Mouse (Mus musculus) adrenal gland, adult 2 months (tissue): ENCODE data around the gene Crabp2. TPM values are rescaled to one million over a fixed set of nuclear protein-coding genes. Genes with fewer than 3 reads are reported as not detected.

Experiments used
- DNase-seq: peaks from one replicate; pipeline ENCODE4 v3.0.0; 2021
- polyA plus RNA-seq: library from polyadenylated mRNA; depleted of rRNA; stranded (reverse); fragments of >200 nt; gene quantifications from 2 replicates; pipeline ENCODE4 v1.2.3, GENCODE M21; 2012
- total RNA-seq, 2 experiments: library from RNA; stranded (reverse); gene quantifications; 2 replicates each; pipeline ENCODE4 v1.2.3; 2021

The Crabp2 gene
- total and polyA plus RNA-seq, 3 experiments = 0.52 to 0.72 TPM; not detected in 1

- DNase-seq = no peak
These were observed 10.0 kb downstream of the Crabp2 start for GRCm38 (mm10) chr3:87958476-87958875.

DNA sequence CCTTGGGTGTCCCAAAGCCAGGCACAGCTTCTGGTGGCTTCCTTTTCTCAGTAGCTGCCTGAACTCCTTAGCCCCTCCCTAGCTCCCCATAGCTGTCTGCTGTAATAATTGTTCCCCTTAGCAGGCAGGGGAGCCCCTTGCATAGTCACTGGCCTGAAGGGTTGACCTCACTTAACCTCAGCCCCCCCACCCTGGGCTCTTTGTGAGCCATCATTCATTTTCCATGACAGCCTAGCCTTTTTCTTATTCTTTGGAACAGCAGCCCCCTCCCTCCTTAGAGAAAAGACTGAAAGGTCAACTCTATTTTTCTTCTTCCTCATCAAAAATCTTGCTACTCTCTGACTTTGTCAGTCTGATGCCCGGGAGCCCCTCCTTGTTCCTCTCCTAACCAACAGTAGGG is 10.5 kb downstream of the Crabp2 start:
- no peak for DNase-seq

DNA sequence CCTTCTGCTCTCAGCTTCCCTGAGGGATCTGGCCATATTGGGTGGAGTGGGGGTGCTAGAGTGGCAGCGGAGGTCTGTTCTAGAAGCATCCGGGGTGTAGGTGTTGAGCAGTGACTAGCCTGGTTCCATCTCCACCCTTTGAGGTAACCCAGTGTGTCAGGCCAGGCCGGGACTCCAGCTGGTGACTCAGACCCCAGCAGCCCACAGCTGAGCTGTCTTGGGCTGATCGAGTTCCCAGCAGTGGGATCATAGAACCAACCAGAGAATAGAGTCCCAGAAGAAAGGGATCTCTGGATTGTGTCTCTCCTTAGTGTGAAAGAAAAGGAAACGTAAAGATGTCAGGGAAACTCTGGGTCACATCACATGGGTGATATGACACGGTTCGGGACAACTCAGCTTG is 10.9 kb downstream of the Crabp2 start:
- DNase-seq = no peak

- DNase-seq = no peak
These were observed 11.7 kb downstream of the Crabp2 start for GRCm38 (mm10) chr3:87960191-87960585.

DNA sequence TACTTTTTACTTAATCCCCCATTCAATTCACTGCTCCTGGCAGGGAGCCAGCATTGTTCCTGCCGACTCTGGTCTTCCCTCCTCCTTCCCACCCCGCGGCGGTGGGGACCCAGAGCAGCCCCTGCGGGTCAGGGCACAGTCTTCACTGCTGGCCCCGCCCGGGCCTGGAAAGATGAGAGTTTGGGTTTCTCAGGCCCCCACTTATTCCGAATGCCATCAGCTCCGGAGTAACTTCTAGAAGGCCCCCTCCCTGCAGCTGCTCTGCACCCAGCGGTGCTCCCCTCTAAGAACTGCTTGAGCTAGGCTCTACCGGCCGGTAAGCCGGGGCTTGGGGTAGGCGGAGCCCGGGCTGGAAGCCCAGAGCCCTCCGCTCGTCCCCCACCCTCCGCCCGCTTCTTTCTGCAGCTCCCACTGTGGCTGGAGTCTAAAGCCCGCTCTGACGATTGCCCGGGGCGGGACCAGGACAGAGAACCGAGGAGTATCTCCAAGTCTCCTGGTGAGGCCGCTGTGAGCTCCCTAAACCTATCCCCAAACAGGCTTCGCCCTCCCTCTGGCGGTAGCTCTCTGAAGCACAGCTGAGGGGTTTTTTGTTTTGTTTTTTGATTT is 12.2 kb downstream of the Crabp2 start:
- DNase-seq = peak; percentile 91

- peak; percentile 61 for DNase-seq
These were observed 21.9 kb downstream of the Crabp2 start for GRCm38 (mm10) chr3:87970184-87970938.

DNA sequence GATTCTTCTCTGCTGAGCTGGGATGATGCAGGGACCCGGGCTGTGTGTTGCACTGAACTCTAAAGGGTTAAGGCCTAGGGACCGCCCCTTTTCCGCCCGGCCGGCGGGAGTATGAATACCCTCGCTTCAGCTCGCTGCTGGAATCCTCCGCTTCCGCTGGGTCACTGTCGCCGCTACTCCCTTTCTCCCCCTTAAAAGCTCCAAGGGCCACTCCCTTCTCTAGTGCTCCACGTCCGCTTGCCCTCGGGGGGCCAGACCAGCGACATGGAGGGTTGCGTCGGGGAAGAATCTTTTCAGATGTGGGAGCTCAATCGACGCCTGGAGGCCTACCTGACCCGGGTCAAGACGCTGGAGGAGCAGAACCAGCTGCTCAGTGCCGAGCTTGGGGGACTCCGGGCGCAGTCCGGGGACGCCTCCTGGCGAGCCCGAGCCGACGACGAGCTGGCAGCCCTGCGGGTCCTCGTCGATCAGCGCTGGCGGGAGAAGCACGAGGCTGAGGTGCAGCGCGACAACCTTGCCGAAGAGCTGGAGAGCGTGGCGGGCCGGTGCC is 22.5 kb downstream of the Crabp2 start, which contains the start of gene Nes:
Gene Nes, plus strand, starts transcription at position 140 of the 550 bp plus-strand sequence.
- DNase-seq = peak; percentile 65

DNA sequence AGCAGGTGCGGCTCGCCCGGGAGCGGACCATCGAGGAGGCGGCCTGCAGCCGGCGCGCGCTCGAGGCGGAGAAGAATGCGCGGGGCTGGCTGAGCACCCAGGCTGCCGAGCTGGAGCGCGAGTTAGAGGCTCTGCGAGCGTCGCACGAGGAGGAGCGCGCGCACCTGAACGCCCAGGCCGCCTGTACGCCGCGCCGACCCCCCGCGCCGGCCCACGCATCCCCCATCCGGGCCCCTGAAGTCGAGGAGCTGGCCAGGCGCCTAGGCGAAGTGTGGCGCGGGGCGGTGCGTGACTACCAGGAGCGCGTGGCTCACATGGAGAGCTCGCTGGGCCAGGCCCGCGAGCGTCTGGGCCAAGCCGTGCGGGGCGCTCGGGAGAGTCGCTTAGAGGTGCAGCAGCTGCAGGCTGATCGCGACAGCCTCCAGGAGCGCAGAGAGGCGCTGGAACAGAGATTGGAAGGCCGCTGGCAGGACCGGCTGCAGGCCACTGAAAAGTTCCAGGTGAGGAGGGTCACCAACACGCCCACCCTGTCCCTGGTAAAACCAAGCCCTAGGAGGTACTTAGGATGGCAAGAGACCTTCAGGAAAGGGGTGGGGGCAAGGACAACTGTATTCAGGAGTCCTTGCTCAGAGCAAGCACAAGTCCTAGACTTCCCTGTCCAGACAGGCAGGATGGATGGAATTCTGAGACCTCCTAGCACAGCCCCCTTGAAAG is 23.2 kb downstream of the Crabp2 start:
- DNase-seq = no peak

DNA sequence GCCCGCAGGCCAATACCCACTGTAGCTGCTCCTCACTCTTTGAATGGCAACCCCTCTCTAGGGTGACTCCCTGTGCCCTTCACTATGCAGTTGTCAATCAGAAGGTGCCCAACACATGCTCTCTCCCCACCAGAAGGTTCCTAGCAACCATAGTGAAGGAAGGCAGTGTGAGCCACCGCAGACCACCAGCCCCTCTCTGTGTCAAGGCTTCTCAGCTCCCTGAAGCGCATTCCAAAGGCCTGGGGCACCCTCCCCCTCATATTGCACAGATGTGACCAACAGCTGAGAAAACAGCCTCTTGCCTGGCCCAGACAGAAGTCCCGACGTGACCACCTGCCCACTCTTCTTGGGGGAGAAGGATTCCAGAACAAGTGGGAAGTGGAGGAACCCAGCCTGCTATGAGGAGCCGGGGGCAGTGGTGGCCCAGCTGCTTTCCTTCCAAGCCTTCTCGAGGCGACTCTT is 23.8 kb downstream of the Crabp2 start:
- DNase-seq = no peak

DNA sequence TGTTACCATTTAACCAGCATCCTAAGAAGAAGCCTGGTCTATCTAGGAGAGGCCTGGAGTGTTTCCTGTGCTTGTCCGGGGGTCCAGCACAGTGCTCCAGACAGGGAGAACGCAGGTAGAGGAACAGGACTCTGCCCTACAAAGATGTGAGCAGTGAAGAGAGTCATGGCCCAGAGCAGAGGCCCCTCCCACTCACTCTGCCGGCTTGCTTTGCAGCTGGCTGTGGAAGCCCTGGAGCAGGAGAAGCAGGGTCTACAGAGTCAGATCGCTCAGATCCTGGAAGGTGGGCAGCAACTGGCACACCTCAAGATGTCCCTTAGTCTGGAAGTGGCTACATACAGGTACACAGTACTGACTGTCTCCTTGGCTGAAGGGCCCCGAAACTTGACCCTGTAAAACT is 24.3 kb downstream of the Crabp2 start:
- no peak for DNase-seq

DNA sequence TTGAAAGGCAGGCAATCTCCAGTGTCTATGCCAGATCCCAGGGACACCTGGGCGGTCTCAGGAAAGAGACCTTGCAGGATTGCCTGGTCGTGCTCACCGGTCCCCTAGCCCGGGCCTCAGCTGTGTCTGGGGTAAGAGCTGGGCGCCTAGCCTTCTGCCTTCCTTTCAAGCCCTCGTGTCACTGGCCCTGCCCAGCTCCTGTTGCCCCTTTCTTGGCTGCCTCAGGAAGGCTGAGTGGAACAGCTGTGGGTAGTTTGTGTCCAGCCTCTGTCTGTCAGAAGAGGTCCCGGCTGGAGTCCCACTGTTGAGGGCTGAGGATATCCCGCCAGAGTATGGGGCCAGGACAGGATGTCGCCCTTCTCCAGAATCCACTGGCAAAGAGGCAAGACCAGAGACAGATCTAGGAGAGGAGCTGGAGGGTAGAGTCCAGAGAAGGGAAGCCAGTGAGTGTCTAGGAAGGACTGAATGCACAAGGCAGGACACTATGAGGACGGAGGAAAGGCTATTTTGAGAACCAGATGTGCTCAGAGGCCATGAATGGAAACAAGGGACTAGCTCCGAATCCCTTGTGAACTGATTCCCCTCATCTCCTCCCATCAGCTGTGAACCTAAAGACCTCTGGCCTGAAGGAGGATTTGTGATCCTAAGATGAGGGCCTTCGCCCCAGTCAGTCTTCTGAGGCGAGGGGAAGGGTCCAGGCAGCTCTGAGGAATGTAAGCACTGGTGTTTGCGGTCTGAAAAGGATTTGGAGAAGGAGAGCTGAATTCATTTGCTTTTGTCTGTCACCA is 25.3 kb downstream of the Crabp2 start:
- DNase-seq = no peak

DNA sequence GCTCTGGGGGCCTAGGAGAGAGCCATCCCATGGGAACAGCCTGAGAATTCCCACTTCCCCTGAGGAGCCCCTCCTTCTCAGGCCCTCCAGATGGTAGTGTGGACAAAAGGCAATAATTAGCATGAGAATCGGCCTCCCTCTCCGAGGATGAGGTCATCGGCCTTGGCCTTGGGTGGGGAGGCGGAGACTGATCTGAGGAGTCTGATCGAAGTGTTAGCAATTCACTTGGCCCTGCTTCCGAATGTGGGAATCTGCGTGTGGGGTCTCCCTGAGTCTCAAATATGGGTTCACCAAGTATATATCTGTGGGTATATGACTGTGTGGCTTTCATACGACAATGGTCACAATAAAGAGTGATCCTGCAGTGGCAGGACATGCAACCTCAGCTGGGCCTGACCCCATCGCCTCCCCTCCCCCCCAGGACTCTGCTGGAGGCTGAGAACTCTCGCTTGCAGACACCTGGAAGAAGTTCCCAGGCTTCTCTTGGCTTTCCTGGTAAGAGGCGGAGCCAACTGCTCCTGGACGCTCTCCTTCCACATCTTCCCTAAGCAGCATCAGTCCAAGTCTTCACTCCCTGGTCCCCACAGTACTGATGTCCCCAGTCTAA is 26.0 kb downstream of the Crabp2 start:
- peak; percentile 79 for DNase-seq

DNA sequence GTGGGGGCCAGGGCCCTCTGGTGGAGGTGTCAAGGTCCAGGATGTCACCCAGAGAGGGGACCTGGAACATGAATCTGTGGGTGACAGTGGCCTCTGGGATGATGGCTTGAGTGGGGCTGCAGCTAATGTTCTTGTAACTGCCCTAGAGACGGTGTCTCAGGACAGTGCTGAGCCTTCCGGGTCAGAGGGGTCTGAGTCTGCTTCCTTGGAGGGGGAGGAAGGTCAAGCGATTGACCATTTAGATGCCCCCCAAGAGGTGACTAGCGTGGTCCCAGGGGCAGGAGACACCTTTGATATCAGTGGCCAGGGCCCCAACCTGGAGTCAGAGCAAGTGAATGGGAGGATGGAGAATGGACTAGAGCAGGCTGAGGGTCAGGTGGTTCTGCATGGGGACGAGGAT is 31.0 kb downstream of the Crabp2 start:
- no peak for DNase-seq

GRCm38 (mm10) chr3:87980085-87980484 is 31.6 kb downstream of the Crabp2 start:
- DNase-seq = no peak

DNA sequence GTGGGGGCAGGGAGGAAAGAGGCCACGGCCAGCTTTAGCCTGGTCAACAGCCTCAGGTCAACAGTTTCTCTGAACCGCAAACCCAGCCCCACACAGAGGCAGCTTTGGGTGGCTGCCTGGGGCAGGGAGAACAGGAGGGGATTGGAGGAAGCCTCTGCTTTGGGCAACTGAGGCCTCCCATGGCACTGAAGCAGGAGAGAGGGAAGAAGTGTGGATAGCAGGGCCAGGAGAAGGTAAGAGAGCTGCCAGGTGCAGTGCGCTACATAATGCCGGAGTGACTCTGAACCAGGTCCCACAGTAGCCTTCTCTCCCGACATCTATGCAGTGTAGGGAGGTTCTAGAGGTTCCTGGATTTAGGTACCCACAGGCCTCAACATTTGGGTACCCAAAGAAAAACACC is 32.3 kb downstream of the Crabp2 start:
- no peak for DNase-seq

- no peak for DNase-seq
These were observed 32.8 kb downstream of the Crabp2 start for GRCm38 (mm10) chr3:87981214-87981760.

DNA sequence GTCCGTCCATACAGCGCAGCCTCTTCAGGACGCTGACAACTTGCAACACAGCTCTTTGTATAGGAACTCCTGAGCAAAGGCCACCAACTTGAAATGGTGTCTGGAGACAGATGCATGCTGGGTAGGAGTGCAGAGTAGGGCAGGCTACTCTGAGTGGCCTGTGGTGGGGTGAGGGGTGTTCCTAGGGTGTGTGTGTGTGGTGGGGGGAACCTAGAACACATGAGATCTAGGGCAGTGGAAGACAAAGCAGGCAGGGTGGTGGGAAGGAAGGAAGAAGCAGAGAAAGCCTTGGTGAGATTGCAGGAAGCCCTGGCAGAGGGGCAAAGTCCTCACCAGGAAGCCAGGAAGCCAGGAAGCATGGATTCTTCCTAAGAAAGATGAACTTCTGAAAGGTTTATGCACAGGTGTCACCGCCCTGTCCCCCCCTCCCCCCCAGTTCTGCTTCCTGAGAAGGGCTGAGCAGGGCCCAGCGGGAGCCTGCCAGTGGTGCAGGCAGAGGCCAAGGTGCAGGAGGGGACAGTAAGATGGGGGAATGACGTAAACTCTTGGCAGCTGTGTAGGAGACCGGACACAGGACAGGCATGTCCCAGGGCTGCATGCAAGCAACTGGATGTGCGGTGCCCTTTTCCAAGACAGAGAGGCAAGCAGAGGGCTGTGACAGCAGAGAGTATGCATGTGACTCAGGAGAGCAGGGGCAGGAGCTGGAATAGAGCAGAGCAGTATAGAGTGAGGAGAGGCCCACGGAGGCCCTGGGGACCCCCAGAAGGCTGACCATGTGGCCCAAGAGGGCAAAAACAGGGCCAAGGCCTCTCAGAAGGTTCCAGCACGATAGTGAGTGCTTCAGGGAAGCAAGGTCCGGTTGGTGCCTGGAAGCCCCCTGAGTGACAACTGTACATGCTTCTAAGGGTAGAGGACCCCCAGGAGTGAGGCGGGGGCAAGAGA is 33.7 kb downstream of the Crabp2 start:
- DNase-seq = peak; percentile 79

DNA sequence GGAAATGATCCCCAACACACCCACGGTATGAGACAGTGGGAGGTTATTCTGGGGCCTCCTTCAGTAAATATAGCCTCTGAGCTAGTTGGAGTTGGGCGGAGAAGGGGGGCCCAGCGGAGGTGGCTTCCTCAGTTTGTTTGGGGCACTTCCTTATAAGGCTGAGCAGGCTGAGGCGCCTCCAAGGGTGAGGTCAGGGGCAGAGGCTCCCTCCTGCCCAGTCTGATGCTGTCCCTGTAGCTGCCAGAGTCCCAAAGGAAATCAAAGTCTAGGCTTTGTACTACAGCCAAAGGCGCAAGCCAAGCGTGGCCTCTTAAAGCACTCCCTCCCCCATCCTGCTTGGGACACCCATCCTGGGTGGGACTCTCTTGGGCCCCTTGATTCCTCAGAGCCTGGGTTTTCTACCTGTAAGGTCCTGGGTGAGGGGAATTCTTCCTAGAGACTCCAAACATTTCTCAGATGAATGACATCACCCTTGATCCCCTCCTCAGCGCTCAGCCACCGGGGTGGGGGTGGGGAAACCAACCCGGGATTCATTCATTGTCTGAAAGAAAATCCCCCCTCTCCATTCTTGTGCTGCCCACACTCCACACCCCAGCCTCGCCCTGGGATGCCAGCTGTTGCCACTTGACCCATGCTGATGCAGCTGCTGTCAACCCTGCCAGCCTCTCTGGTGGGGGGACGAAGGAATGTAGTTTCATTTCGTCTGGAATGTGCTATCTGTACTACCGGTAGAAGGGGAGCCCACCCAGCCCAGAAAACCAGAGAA is 34.6 kb downstream of the Crabp2 start:
- DNase-seq = peak; percentile 74

DNA sequence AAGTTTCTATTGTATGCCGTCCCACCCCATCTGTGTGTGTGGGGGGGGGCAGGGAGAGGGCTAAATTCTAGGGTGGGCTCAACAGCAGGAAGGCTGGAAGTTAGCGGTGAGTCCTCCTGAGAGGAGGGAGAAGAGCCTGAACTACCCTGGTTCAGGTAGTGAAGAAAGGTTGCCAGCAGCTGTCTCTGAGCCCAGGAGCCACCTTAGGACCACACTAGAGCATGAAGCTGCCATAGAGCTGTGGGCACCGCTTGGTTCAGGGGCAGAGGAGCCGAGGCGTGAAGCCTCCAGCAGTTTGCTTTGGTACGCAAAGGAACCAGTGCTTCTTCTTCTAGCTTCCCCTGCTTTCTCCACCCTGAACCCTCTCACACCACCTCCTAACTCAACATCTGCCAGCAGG is 35.2 kb downstream of the Crabp2 start:
- DNase-seq = no peak
